Mouse (Mus musculus) kidney, embryonic 16.5 days (tissue): ENCODE data around the gene Plekha4. TPM values are rescaled to one million over a fixed set of nuclear protein-coding genes. Genes with fewer than 3 reads are reported as not detected.

Experiments
- ATAC-seq: fragments of 200-750 bp; cut with Nextera tagmentation; 2 replicates; pipeline ENCODE4 v1.8.0; 2017; ENCODE audit warnings: moderate TSS enrichment; ENCODE audit not compliant: low FRiP score, low TSS enrichment
- H3K27ac ChIP-seq: fragments of 300-500 bp; sonication (generic); 2 replicates; pipeline ENCODE4 v1.5.1; 2014; ENCODE audit warnings: low read length
- H3K27me3 ChIP-seq: fragments of 300-500 bp; sonication (generic); 2 replicates; pipeline ENCODE4 v1.6.1; 2014; ENCODE audit warnings: low read length, control low read depth, mixed read lengths; ENCODE audit not compliant: insufficient read depth
- H3K36me3 ChIP-seq: fragments of 300-500 bp; sonication (generic); 2 replicates; pipeline ENCODE4 v1.6.1; 2014; ENCODE audit warnings: low read length, control low read depth, mixed read lengths; ENCODE audit not compliant: insufficient read depth
- H3K4me1 ChIP-seq: fragments of 300-500 bp; sonication (generic); 2 replicates; pipeline ENCODE4 v1.6.1; 2014; ENCODE audit warnings: low read length, control low read depth, mixed read lengths; ENCODE audit not compliant: insufficient read depth
- H3K4me2 ChIP-seq: fragments of 300-500 bp; sonication (generic); replicated peaks from 2 replicates; pipeline ENCODE4 v1.6.1; 2014; ENCODE audit warnings: low read depth, low read length
- H3K4me3 ChIP-seq: fragments of 300-500 bp; sonication (generic); 2 replicates; pipeline ENCODE4 v1.5.1; 2014; ENCODE audit warnings: mild to moderate bottlenecking, low read length
- H3K9ac ChIP-seq: fragments of 300-500 bp; sonication (generic); replicated peaks from 2 replicates; pipeline ENCODE4 v1.6.1; 2014; ENCODE audit warnings: low read length
- H3K9me3 ChIP-seq: fragments of 300-500 bp; sonication (generic); 2 replicates; pipeline ENCODE4 v1.6.1; 2016; ENCODE audit warnings: low read length, control low read depth
- WGBS: fragments of 180-500 bp; shearing (Covaris S2); extraction: QIAGEN DNeasy Blood & Tissue Kit; methylation state at CpG from one replicate; pipeline ENCODE4 v1.1.7; 2014; 5-methylcytosine and 5-hydroxymethylcytosine counted together
- polyA plus RNA-seq: library from polyadenylated mRNA; unstranded; fragments of >200 nt; fragmentation: Nextera tagmentation; extraction: Ambion mirVana; gene quantifications from 2 replicates; pipeline ENCODE4 v1.2.1, GENCODE M21; 2015

Plekha4 gene
- polyA plus RNA-seq, 1 experiment from 2014 or later: 4.4 TPM

DNA sequence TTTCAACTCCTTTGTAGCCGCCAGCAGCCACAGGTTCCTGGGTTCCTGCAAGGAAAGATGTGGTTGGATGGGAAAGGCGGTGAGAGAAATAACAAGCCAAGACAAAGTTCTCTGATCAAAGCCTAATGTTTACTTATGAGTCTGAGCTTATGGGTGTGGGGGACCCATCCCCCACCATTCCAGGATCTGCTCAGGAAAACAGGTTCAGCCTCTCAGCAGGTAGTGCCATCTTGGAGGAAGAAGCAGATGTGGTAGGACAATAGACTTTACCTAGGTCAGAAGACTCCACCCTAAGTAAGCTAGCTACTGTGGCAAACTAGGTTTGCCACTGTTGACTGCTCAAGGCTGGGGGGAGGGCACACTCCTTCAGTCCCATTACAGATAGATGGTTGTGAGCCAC, 38.7 kb downstream of the Plekha4 start:
- peaks cover 41% of the 10 kb centered on the region for H3K4me1 ChIP-seq
- no peaks in the 10 kb centered on the region for H3K27me3 ChIP-seq
- no peak overlapping the region for H3K4me2 ChIP-seq
- no peak overlapping the region for H3K9ac ChIP-seq
- no peak overlapping the region for H3K4me3 ChIP-seq
- ATAC-seq: no peak
- H3K9me3 ChIP-seq: no peaks in the 10 kb centered on the region
- H3K36me3 ChIP-seq: no peaks in the 10 kb centered on the region
- WGBS: 65% methylated on average over 2 of the region's 2 CpGs
- H3K27ac ChIP-seq: no peak overlapping the region

GRCm38 (mm10) chr7:45565446-45565845, 39.3 kb downstream of the Plekha4 start:
- Histone ChIP-seq H3K27ac (no peak overlapping the region), H3K9ac (no peak overlapping the region), H3K9me3 (no peaks in the 10 kb centered on the region), H3K4me2 (no peak overlapping the region), H3K4me3 (no peak overlapping the region), H3K36me3 (no peaks in the 10 kb centered on the region), H3K27me3 (no peaks in the 10 kb centered on the region), H3K4me1 (peaks cover 41% of the 10 kb centered on the region)
- ATAC-seq: no peak
- 91% methylated on average over 9 of the region's 9 CpGs for WGBS

DNA sequence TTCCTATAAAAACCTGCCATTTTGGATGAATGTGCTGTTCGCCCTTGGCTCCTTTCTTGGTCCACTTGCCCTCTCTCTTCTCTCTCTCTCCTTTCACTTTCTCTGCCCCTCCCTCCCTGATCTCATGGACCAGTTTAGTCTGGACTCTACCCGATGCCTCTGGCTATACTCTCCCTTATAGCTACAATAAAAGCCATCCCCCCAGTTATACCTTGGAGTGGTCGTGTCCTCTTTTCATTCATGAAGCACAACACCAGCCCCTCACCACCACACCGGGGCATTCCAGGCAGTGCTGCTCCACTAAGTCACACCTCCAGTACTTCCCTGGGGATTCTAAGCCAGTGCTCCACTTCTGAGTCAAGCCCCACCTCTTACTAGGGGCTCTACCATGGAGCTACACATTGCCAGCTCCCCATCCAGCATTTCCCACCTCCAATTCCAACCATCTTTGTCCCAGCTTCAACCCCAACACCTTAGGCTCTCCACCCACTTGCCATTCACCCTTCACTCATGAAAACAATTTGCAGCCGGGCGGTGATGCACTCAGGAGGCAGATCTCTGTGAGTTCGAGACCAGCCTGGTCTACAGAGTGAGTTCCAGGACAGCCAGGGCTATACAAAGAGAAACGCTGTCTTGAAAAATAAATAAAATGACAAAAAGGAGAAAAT, 41.1 kb downstream of the Plekha4 start:
- Histone ChIP-seq H3K27me3 (no peaks in the 10 kb centered on the region), H3K36me3 (no peaks in the 10 kb centered on the region), H3K4me1 (peaks cover 42% of the 10 kb centered on the region), H3K4me3 (no peak overlapping the region), H3K9me3 (no peaks in the 10 kb centered on the region), H3K27ac (peak overlapping the region; percentile 93), H3K4me2 (no peak overlapping the region), H3K9ac (peak overlapping the region; percentile 61; the same call in 1 of the 2 replicates)
- ATAC-seq: no peak
- WGBS: 66% methylated on average over 8 of the region's 8 CpGs

DNA sequence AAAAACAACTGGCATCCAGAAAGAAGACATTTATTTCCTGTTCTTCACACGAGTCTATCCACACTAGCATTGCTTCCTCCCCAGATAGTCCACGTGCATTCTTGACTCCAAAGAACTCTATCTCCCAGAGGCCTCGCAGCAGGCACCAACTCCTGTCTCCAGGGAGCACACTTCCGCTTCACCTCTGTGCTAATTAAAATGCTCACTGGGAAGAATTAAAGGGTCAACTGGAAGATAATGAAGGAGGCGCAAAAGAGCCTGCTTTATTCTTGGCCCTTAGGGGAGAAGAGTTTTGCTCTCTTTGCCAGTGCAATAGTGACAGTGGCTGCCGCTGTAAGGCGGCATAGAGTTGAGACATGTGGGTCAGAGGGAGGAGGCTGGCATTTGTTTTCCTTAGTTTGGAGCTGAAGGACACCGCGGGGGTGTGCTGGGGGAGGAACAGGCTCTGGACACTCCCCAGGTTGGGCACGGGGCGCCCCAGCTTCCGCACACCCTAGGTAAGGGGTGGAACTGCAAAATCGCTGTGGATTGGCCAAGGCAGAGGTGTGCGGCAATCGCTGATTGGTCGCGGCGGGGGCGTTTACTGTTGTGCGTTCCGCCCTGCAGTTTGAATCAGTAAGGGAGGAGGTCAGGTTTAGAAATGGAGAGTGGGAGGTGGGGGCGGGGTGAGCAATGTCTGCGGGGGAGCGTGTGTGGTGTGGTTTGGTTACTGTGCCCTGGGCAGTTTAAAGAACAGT, 41.8 kb downstream of the Plekha4 start:
- ATAC-seq: peak; percentile 97
- under 1% methylated on average over 24 of the region's 24 CpGs for WGBS
- H3K9ac ChIP-seq: peak overlapping the region; percentile 61
- no peaks in the 10 kb centered on the region for H3K36me3 ChIP-seq
- H3K4me2 ChIP-seq: peak overlapping the region; percentile 60
- no peaks in the 10 kb centered on the region for H3K9me3 ChIP-seq
- H3K4me3 ChIP-seq: peak overlapping the region; percentile 49
- H3K4me1 ChIP-seq: peaks cover 44% of the 10 kb centered on the region
- H3K27me3 ChIP-seq: no peaks in the 10 kb centered on the region
- H3K27ac ChIP-seq: peak overlapping the region; percentile 93

DNA sequence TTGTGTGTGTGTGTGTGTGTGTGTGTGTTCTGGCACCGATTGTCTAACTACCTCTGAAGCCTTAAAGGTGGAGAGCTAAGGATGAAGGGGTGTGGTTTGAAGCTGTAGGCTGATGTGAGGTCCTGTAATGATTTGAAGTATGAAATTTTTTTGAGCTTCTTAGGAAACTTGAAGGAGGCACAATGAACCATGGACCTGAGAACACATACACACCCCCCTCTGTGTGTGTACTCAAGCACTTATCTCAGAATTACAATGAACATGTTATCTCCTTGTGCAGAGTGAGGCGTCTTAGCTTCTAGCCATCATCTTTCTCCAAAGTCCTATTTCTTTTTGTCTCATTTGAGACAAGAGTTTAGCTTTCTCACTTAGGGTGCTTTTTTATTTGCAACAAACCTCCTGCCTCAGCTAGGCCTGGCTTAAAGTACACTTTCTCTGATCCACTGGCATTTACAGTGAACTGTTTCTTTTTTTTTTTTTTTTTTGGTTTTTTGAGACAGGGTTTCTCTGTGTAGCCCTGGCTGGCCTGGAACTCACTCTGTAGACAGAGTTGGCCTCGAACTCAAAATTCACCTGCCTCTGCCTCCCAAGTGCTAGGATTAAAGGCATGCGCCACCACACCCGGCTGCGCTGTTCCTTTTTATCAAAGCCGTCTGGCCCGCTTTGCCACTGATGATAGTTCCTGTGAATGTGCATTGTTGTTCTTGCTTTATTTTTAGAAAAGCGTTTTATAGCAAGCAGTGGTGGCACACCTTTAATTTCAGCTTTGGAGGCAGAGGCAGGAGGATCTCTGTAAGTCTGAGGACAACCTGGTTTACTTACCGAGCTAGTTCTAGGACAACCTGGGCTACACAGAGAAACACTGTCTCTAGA, 42.7 kb downstream of the Plekha4 start:
- Histone ChIP-seq H3K4me2 (peak overlapping the region; percentile 60), H3K36me3 (no peaks in the 10 kb centered on the region), H3K9ac (peak overlapping the region; percentile 37), H3K27me3 (no peaks in the 10 kb centered on the region), H3K4me1 (peaks cover 51% of the 10 kb centered on the region), H3K4me3 (peak overlapping the region; percentile 49), H3K9me3 (no peaks in the 10 kb centered on the region), H3K27ac (peak overlapping the region; percentile 93)
- 77% methylated on average over 10 of the region's 10 CpGs for WGBS
- no peak for ATAC-seq

DNA sequence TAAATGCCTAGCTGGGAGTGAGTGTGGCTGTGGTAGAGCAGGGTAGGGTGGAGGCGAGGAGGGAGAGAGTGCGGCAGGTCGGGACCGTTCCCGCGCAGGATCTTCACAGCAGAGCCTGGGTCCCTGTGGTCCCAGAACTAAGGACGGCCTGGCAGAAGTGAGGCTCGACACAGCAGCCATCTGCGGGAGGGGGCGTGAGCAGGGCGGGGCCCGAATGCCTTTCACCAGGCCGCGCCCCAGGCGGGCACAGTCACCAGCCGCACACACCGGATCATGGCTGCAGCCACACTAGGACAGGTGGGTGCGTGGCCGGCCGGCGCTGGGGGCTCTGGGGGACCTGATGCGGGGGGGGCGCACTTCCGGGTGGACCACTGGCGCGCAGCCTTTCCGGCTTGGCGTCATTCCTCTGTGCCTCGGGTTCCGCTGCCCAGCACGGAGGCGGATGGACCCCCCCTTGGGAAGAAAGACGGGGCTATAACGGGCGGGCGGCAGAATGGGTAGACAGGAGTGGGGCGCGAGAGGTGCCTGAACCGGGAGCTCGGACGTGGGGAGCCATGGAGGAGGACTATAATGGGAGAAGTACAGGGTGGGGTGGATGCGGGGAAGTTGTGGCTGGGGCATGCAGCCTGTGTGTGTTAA, 44.1 kb downstream of the Plekha4 start, which contains the start of gene Bcat2:
TSS of gene Bcat2 (plus strand) at position 51 of the 639 bp plus-strand sequence.
- Histone ChIP-seq H3K27me3 (no peaks in the 10 kb centered on the region), H3K4me3 (peak within 1 kb of the TSS; percentile 72), H3K4me1 (peaks cover 61% of the 10 kb centered on the region), H3K9me3 (no peaks in the 10 kb centered on the region), H3K4me2 (peak within 1 kb of the TSS; percentile 67), H3K36me3 (no peaks in the 10 kb centered on the region), H3K9ac (peak within 1 kb of the TSS; percentile 82), H3K27ac (peak within 1 kb of the TSS; percentile 93)
- ATAC-seq: peak; percentile 62
- under 1% methylated on average over 42 of the region's 42 CpGs for WGBS

DNA sequence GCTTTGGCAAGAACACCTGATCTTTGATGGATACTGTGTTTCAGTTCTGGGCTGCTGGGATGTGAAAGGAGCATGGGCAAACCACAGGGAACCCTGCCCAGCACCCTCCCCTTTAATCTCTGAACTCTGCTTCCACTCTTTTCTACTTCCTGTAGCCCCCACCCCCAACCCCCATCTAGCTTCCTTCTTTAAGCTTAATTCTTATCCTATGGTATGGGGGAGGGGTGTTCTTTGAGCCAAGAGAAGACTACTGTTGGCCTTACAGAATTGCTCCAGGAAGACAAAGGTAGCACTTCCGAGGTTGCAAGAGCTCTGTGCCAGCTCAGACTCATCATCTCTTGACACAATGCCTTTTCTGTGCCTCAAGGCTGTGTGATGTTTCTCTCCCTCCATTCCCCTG, 45.8 kb downstream of the Plekha4 start:
- Histone ChIP-seq H3K27ac (no peak overlapping the region), H3K9ac (no peak overlapping the region), H3K36me3 (0 out of 2 replicates have a peak, but pooled peaks cover 11% of the 10 kb centered on the region), H3K4me1 (peaks cover 62% of the 10 kb centered on the region), H3K9me3 (no peaks in the 10 kb centered on the region), H3K4me3 (no peak overlapping the region), H3K4me2 (0 out of 2 replicates have a peak overlapping the region, but pooled peaks have one; percentile 67), H3K27me3 (no peaks in the 10 kb centered on the region)
- 33% methylated on average over 1 of the region's 1 CpGs for WGBS
- no peak for ATAC-seq

DNA sequence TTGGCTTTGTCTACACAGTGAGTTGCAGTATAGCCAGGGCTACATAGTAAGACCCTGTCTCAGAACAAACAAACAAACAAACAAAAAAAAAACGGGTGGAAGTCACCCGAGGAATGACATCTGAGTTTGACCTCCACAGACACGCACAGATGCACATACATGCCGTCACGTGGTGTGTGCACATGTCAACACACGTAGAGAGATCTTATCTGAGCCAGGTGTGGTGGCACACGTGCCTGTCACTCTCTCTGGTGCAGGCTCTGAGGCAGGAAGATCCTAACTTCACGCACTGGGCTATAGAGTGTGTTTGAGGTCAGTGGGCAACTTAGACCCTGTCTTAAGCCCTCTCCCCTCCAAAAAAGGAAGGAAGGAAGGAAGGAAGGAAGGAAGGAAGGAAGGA, 47.8 kb downstream of the Plekha4 start:
- Histone ChIP-seq H3K9ac (no peak overlapping the region), H3K9me3 (no peaks in the 10 kb centered on the region), H3K36me3 (peaks cover 17% of the 10 kb centered on the region; the same call in 1 of the 2 replicates), H3K4me2 (peak overlapping the region; percentile 33), H3K4me3 (peak overlapping the region; percentile 34), H3K27ac (peak overlapping the region; percentile 83), H3K4me1 (peaks cover 46% of the 10 kb centered on the region), H3K27me3 (no peaks in the 10 kb centered on the region)
- 51% methylated on average over 8 of the region's 8 CpGs for WGBS
- no peak for ATAC-seq
